Mouse (Mus musculus) heart, postnatal 0 days (tissue): ENCODE data around the gene Bex6.

Experiments used
- CTCF ChIP-seq: IDR thresholded peaks from 2 replicates; pipeline ENCODE4 v1.5.1; 2016; ENCODE audit warnings: antibody characterized with exemption, control low read depth, low read depth
- EP300 ChIP-seq: IDR thresholded peaks from 2 replicates; pipeline ENCODE4 v1.6.1; 2016; ENCODE audit warnings: antibody characterized with exemption, low read depth

- TF ChIP-seq EP300 = no peak
- peak; percentile 36 for TF ChIP-seq CTCF
Observed at GRCm38 (mm10) chr16:32202681-32203080, 23.1 kb downstream of the Bex6 start.
